Mouse (Mus musculus): ENCODE measurements at regions not wholly inside any gene's neighbourhood (a gene's known extent, or its start where the extent isn't known, plus 50 kb on each side); places are given as distances from the start of the nearest gene placed in this dataset.

DNA sequence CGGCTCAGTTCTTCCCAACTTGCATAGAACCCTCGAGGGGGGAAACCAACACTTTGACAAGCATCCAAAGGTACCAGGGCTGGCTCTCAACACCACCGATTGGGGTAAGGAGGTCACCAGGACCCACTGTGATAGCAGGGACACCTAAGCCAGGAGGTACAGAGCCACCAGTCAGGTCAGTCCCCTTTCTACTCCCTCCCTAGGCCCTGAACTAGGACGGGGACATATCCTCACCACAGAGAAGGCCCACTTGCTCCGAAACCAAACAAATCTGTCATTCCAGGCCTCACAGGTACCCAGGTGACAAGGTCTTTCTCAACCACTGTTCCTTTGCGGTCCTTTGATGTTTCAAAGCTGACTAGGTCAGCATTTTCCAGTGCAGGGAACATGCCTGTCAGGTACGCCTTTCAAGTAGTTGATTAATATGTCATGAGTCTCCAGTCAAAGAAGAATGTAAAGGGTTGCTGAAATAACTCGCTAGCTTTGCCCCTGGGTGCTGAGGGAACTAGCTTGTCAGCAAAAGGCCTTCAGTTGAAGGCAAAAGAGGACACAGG is 95.4 kb downstream of the Zfp36l1 start:
- no peak for DNase-seq

DNA sequence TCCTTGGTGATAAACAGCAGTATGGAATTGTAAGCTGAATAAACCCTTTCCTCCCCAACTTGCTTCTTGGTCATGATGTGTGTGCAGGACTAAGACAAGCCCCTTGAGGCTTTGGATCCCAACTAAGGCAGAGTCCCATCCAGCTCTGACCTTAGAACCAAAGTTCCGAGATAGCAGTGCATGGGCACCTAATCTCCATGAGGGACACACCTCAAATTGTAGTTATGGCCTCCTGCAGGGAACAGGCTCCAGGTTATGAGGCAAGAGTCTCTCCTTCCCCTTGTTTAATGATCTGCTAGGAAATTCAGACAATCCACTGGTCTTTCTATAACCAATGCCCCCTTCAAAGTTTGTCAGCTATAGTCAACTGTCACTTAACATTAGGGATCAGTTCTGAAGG is 96.9 kb downstream of the Zfp36l1 start:
- DNase-seq, result no peak

GRCm38 (mm10) chr12:80014598-80014983 is 98.2 kb downstream of the Zfp36l1 start:
- no peak for DNase-seq

DNA sequence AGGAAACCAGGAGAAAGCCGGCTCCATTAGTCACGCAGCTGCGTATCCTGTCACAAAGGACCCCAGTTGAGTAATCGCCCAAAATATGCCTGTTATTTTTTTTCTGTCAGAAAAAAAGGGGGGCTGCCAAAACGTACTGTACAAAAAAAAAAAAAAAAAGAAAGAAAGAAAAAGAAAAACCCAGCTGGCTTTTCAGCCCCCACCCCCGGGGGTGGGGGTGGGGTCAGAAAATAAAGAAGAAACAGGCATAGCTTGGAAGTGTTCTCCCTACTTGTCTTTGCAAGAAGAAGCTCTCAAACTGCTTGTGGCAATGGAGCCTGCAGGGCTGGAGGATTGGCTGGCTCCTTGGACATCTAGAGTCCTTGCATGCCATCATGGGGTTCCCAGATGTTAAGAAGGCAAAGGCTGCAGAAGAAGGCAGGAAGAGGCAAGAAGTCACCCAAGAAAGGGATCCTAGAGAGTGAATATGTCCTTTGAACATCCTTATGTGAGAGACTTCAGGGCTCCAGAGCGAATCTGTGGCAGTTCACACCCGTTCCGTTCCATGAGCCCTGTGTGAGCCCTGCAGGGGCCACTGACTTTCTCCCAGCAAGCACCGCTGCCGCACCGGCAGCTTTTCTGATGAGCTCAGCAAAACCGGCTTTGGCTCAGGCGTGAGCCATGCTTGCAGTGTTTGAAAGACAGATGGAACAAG is 98.8 kb downstream of the Zfp36l1 start:
- DNase-seq, result peak; percentile 66

- no peak for DNase-seq
Observed at GRCm38 (mm10) chr12:80013577-80013903, 99.3 kb downstream of the Zfp36l1 start.

DNA sequence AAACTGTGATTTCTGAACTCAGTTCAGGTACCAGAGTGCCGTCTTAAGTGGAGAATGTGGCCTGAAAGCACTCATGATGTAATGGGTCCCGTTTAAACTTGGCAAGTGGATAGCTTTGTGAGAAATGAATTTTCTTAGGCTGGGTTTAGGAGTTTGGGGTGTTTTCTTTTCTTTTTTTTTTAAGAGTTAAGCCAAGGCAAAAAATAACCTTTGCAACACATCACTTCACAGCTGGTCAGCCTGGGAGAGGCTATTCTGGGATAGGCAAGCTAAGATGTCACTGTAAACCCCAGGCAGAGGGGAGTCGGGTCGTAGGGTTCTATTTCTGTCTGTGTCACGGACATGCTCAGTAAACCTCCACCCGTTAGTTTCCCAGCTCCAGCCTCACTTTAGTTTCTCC is 100.9 kb downstream of the Zfp36l1 start:
- no peak for DNase-seq

DNA sequence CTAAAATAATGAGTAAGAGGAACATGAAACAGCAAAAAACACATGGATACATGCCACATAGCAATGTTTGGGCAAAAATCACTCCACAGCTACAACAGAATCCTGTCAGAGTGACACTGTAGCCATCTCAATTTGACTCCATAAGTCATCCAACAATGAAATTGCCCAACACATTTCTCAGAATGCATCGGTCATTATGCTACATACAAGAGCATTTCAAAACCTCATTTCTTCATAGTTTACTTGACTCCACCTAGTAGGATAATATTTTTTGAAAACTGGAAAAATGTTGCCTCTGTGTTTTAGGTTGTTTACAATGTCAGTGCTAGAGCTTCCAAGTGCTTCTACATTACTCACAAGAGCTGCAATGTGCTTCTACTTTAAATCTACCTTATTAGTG is 101.9 kb downstream of the Zfp36l1 start:
- no peak for DNase-seq

- DNase-seq, result no peak
Observed at GRCm38 (mm10) chr12:80010220-80010619, 102.6 kb downstream of the Zfp36l1 start.

- no peak for DNase-seq
Observed at GRCm38 (mm10) chr12:80007849-80008248, 105.0 kb downstream of the Zfp36l1 start.

- no peak for DNase-seq
Observed at GRCm38 (mm10) chr12:80005227-80005919, 107.4 kb downstream of the Zfp36l1 start.

GRCm38 (mm10) chr12:80004575-80004974 is 108.2 kb downstream of the Zfp36l1 start:
- no peak for DNase-seq

DNA sequence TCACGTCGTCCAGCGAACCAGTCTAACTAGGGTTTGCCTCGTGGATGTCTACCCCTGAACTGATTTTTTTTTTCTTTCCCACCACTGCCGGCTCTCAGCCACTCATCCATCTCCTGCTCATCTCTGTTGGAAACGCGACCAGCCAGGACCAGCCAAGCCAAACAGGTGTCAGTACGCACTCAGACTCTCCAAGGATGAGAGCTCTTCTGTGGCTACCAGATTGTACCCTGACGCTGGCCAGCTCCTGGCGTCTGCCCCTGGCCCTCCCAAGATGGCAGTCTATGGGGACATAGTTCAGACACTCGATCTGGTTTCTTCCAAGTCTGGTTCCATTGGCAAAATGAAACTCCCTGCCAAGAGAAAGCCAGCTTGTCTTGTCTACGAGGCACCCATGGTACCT is 109.3 kb downstream of the Zfp36l1 start:
- no peak for DNase-seq

- DNase-seq, result no peak
Observed at GRCm38 (mm10) chr12:80002474-80003125, 110.2 kb downstream of the Zfp36l1 start.

GRCm38 (mm10) chr12:80001794-80002193 is 111.0 kb downstream of the Zfp36l1 start:
- DNase-seq, result peak; percentile 37

GRCm38 (mm10) chr12:79999868-80000370 is 112.9 kb downstream of the Zfp36l1 start:
- DNase-seq, result no peak

DNA sequence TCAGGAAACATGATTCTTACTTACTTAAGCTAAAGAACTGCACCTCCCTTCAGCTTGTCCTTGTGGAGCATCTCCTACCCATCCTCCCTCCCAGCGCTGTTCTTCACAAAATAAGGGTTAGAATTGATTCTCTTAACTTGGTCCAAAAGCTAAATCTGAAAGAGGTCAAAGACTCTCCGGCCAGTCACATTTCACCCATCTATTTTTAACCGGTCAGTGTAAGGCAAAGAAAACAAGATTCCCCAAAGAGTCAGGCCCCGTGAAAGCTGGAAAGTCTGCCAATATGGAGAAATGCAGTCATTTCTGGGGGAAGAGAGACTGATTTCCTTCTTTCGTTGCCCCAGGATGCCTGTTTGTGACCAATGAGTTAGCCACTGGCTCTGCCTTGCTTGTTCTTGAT is 114.0 kb downstream of the Zfp36l1 start:
- DNase-seq, result no peak

GRCm38 (mm10) chr12:79998339-79998738 is 114.5 kb downstream of the Zfp36l1 start:
- DNase-seq, result no peak

DNA sequence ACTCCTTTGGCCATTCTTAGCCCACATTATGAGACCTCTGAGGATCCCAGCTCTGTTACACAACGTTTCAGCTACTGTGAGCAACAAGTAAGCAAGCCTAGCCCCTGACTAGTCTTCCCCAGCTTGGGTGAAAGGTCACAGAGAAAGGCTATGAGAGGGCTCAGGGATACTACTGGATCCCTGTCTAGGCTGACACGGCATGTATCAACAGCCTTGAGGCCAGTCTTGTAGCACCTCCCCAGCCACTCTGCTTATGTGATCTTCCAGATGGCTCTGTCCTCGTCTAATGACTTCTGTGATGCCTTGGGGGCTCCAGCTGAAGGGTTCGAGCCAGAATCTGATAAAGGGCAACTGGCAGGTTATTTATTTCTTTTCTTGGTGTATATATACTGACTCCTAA is 115.6 kb downstream of the Zfp36l1 start:
- no peak for DNase-seq

- no peak for DNase-seq
Observed at GRCm38 (mm10) chr12:79995521-79996094, 117.2 kb downstream of the Zfp36l1 start.

DNA sequence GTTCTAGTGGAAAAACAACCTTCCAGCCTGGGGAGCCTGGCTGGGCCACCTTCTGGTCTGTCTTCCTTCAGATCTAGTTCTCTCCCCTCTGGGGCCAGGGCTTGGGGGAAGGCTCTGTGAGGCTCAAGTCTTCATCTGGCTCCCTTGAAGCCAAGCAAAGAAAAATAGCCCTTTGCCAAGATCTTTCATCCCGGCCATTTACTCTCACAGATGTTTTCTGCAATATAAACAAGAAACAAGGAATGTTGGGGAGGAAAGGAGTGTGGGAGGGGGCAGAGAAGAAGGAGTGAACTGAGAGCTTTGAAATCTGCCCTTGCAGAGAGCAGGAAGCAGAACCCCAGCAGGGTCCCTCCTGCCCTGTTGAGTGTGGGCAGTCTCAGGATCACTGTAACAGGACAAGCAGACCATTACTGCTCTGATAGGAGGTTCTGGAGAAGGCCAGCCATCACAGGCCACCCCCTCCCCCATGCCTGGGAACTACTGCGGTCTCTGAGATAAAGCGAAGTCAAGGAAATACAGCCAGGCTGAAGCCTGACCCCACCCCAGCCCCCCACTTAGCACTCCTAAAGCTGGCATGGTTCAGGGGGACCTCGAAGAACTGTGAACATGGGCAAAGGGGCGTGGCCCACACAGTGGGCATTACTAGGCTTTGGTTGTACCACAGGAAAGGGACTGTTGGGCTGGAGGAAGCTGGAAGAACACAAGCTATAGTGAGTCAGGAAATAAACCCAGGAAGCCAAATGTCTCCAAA is 118.8 kb downstream of the Zfp36l1 start:
- peak; percentile 21 for DNase-seq

DNA sequence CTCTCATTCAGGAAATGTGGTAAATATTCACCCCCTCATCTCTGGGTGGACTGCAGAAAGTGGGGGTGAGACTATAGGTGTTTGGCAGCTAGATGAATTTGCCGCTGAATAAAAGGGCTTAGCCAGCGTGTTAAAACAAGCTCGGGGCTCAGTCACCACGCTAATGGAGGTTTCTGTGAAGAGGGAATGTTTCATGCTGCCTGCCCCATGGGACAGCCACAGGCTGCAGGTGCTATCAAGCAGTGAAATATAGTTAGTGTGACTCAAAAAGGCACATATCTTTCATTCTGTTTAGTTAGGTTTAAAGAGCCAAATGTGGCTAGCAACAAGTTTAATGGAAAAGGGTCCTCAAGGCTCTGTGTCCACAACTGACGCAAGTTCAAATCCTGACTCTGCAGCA is 121.5 kb downstream of the Zfp36l1 start:
- DNase-seq, result no peak

DNA sequence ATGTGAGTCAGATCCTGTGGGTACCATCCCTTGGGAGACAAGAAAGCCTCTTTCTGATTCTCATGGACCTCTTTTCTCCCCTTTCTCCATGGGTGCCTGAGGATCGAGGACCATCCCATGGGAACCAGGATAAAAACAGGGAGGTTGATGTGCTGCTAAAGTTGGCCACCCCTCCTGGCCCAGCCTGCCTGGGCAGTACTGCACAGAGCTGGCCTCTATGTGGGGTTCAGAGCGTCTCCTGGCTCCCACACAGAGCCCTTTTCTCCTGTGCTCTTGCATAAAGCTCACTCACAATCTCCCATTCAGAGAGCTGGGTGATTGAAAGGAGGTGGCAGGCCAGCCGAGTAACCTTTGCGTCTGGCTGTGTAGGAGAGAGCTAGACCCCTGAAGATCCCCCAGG is 122.1 kb downstream of the Zfp36l1 start:
- DNase-seq, result no peak
